Mouse (Mus musculus) CD8-positive naive resting alpha-beta T cell, adult 2 months (primary cell): ENCODE results near the gene Ccnd3.

Experiments used
- DNase-seq, 2 experiments: peaks; one replicate each; pipeline ENCODE4 v3.0.0; 2022; ENCODE audit warnings: low read depth in 2 of 2, low spot score in 2 of 2

Gene Ccnd3

GRCm38 (mm10) chr17:47512956-47513775 lies 8.3 kb downstream of the Ccnd3 start:
- DNase-seq: no peak

DNA sequence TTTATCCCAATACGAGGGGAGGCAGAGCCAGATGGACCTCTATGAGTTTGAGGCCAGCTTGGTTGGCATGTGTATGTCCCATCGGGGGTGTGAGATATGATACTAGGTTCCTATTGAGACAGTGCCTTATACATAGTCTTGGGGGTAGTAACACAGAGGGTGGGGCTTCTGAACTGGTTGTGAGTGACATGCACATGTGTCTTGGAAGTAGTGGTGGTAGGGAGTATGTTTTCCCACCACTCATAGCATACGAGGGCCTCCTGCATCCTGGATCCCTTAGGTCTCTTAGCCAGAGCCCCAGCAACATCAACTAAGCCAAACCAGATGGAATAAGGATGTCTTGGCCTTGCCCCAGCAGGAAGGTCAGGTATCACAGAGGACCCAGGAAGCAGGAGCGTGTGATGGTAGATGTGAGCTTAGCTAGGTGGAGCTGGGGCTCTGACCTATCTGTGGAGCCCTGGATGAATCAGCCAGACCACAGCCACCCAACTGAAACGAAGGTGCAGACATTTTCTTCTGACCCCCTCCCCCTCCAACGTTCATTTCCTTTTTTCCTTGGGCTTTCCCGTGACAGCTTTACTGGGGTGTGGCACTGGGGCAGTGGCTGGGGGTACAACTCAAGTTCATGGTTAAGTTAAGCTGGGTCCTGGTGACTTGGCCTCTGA lies 10.5 kb downstream of the Ccnd3 start:
- DNase-seq: no peak

GRCm38 (mm10) chr17:47516232-47516631 lies 11.4 kb downstream of the Ccnd3 start:
- no peak for DNase-seq

DNA sequence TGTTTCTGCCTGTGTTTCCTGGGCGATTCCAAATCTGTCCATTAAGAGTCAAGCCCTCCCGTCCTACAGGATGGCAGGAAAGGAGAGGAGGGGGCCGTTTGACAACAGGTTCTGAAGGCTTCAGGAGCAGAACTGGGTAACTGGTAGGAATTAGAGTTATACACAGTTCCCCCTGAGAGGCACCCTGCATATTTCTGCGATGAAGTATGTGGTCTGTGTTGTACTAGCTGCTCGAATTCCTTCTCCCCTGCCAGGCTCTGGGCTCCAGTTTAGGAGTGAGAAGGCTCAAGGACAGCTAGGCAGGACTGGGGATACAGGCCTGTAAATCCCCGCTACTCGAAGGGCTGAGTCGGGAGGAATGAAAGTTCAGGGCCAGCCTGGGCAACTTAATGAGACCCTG lies 13.4 kb downstream of the Ccnd3 start:
- no peak for DNase-seq

DNA sequence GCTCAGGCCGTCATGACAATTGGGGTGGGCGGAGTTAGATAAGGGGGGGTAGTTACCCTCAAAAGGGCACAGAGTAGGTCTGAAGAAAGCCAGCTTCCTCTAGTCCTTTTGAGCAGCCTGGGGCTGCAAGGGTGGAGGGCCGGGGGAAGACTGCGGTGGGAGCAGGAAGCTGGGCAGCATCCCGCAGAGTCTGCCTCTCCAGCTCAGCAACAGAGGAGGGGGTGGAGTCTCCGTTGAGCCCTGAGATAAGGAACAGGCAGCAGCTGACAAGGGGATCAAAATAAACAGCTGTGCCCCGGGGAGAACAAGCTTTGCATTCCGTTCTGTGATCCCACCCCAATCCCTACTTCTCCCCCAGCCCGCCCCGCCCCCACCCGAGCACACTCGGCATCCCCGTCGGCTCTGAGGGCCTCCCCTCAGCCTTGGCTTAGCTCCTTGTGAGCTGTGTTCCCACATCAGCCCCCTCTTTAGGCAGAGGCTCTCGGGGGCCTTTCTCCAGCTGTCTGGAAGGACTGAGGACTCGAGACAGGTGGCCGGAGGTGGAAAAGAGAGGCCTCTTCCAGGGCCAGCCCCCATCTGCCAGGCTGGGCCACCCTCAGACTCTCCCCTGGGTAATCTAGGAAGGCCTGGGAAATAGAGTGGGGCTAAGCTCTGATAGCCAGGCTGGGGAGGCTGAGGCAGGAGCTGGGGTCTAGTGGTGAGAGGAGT lies 16.9 kb downstream of the Ccnd3 start:
- peak; percentile 81 to 86 for DNase-seq

- DNase-seq: no peak
Observed at GRCm38 (mm10) chr17:47522536-47522935, 17.7 kb downstream of the Ccnd3 start.

GRCm38 (mm10) chr17:47523211-47523682 lies 18.4 kb downstream of the Ccnd3 start:
- no peak for DNase-seq

DNA sequence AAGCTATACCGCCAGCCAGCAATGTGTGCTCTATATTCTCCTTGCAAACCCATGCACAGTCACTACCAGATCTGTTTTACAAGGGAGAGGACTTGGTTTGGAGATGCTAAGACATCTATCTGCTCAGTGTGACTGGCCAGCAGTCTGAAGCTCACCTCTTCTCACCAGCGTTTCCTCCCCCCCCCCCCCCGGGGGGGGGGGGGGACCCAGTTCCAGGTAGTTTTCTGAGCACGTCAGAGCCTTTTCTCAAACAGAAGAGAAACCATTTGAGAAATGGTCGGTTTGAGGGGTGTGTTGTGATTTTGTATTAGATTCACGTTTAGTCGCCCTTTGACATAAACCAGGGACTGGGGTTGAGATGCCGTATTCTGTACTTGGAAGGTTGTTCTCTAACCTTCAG lies 19.2 kb downstream of the Ccnd3 start:
- no peak for DNase-seq

DNA sequence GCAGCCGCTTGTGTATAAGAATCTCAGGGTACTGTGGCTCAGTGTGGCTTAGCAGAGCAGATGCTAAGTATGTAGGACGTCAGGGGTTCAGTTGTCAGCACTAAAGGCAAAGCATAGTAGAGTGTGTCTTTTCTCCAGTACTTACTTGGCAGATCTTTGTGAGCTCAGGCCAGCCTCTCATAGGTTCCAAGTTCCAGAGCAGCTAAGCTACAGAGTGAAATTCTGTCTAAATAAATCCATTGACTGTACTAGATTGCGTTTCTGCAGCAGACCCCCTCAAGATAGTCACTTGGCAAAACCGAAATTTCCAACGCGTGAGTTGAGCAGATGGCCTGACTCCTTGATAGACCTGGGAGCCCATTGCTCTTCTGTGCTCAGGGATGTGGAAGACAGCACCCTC lies 20.1 kb downstream of the Ccnd3 start:
- no peak for DNase-seq

DNA sequence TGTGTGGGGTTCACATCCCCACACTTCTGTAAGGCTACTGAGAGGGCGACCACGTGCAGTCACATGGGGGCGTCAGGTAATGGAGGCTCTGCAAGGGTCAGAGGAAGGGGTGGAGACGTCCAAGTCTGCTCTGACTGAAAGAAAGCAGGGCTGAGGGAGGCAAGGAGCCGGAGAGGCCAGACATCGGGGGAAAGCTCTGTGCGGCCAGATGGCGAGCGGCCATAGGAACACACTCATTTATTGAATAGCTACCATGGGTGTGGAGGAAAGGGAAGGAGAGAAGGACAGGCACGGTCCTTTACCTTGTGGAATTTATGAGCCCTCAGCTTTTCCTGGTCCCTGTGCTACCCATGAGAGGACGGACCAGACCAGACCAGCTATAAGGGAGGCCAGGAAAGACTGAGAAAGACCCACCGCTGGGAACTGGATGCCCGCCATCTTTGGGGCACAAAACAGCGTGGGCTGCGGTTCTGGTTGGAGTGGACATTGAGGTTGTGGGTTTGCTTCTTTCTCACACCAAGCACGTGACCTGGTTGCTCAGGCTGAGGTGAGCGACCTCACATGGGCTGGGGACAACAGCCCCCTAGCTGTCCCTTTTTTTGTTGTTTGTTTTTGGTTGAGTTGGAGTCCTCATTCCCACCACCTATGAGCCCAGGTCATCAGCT lies 22.1 kb downstream of the Ccnd3 start:
- DNase-seq: no peak

GRCm38 (mm10) chr17:47527581-47528300 lies 22.9 kb downstream of the Ccnd3 start:
- no peak for DNase-seq

GRCm38 (mm10) chr17:47528919-47529318 lies 24.1 kb downstream of the Ccnd3 start:
- DNase-seq: no peak

- DNase-seq: no peak
Observed at GRCm38 (mm10) chr17:47529595-47529994, 24.7 kb downstream of the Ccnd3 start.

DNA sequence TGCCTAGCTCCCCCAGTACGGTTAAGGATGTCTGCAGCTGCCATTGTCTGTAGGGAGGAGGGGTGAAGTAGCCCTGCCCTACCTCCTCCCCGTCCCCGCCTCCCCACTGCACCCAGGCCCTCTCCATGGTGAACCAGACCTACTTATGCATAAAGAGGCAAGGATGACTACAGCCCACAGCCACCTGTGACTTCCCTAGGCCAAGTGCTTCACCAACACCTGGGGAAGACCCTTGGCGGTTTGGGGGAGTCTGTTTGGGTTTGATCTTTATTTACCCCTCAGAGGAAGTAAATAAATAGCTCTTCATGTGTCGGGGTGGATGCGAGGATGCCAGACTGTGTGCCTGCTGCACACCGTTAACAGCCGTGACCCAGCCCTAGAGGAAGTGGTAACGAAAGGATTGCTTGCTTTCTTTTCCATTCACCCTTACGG lies 26.6 kb downstream of the Ccnd3 start:
- peak; percentile 61 to 72 for DNase-seq

DNA sequence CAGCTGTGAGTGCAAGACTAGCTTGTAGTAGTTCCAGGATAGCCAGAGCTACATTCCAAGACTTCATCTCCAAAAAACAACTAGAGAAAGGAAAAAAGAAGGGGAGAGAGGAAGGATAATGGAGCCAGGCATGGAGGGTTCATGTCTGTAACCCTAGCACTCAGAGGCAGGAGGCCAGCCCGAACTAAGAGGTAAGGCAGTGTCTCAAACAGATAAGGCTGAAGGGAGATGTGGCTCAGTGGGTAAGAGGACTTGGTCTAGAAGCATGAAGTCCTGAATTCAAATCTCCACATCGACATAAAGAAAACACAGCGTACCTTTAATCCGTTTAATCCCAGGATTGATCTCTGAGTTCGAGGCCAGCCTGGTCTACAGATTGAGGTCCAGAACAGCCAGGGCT lies 27.5 kb downstream of the Ccnd3 start:
- no peak for DNase-seq

- DNase-seq: no peak
Observed at GRCm38 (mm10) chr17:47533691-47534090, 28.8 kb downstream of the Ccnd3 start.

DNA sequence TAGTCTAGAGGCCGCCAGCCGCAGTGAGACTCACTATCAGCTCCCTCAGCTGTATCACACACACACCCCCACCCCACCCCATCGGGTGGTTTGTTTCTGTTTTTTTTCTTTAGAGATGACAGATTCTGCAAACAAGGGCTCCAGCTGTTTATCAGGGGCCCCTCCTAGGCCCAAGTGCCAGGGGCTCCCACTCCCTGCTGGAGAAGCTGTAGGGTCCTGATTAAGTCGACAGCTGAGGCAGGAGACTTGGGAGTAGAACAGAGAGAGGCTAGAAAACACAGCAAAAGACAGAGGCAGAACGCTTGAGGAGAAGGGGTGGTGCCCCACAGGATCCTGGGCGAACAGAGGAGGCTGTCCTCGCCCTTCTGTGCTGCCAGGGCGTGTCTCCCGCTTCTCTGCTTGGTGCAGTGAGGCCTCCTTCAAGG lies 31.0 kb downstream of the Ccnd3 start:
- DNase-seq: no peak

DNA sequence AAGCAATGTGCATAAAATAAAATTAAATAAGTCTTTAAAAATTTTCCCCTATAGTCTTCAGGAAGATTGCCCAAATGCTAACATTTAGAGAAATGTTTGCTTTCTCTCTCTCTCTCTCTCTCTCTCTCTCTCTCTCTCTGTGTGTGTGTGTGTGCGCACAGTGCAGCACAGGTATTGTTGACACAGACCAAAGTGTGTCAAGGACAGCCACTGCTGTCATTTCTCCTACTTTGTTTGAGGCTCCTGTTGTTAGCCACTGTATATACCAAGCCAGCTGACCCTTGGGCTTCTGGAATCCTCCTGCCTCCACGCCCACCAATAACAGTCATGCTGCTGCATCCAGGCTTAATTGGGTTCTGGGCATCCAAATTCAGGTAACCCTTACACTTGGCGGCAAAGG lies 33.2 kb downstream of the Ccnd3 start:
- no peak for DNase-seq

DNA sequence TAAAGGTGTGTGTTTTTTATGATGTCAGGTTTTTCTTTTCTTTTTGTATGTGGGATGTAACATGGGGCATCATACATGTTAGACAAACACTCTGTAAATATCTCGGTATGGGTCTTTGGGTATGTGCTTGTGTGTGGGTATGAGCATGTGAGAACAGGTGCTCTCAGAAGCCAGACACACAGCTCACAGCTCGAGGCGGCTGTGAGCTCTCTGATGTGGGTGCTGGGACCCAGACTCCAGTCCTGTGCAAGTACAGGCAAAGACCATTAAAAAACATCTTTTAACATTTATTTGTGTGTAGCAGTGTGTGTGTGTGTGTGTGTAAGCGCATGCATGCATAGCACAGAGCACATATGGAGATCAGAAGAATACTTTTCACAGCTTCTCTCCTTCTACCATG lies 34.3 kb downstream of the Ccnd3 start:
- DNase-seq: no peak

DNA sequence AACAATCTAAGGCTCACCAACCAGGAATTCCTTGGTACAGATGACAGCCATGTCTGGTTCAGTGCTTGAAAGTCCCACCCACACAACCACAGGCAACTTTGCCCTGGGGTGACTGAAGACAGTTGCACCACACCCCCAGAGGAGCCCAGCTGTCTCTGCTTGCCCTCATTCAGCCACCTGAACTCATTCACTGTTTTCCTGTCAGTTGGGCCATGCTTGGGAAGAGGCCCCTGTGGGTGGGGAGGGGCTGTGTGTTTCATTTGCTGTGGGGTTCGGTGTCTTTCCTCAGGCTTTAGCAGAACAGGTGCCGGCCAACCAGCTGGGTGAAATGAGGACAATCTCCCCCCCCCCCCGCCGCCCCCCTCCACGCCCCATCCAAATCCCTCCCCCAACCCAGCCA lies 37.2 kb downstream of the Ccnd3 start:
- DNase-seq: peak in 1 of 2 experiments; percentile 54
